Mouse (Mus musculus) C2C12 (cell line): ENCODE results near the gene Cyb5d1. TPM values are rescaled to one million over a fixed set of nuclear protein-coding genes. Genes with fewer than 3 reads are reported as not detected.

Source experiments
- H3K27me3 ChIP-seq: one replicate; pipeline ENCODE4 v1.6.1; 2011; ENCODE audit not compliant: control insufficient read depth, insufficient read depth, insufficient read length
- H3K36me3 ChIP-seq: one replicate; pipeline ENCODE4 v1.6.1; 2011; ENCODE audit not compliant: control insufficient read depth, insufficient read depth
- H3K4me3 ChIP-seq: one replicate; pipeline ENCODE4 v1.5.1; 2011; ENCODE audit warnings: mild to moderate bottlenecking, control low read depth; ENCODE audit not compliant: poor library complexity, insufficient read depth, severe bottlenecking
- H3K79me2 ChIP-seq: one replicate; pipeline ENCODE4 v1.6.1; 2011; ENCODE audit not compliant: control insufficient read depth, insufficient read depth
- H3K79me3 ChIP-seq: one replicate; pipeline ENCODE4 v1.6.1; 2011; ENCODE audit warnings: low read depth, control low read depth
- H3ac ChIP-seq: one replicate; pipeline ENCODE3; 2011; ENCODE audit warnings: low read depth; ENCODE audit not compliant: control insufficient read depth, insufficient read length
- CEBPB ChIP-seq: IDR thresholded peaks from one replicate; pipeline ENCODE4 v1.6.1; 2011; ENCODE audit warnings: low read depth, mild to moderate bottlenecking, control low read depth, moderate library complexity
- CTCF ChIP-seq: IDR thresholded peaks from one replicate; pipeline ENCODE4 v1.5.1; 2011; ENCODE audit not compliant: control insufficient read depth, insufficient read depth, insufficient read length
- FOSL1 ChIP-seq: IDR thresholded peaks from one replicate; pipeline ENCODE4 v1.8.0; 2011; ENCODE audit warnings: mild to moderate bottlenecking, low read length; ENCODE audit not compliant: poor library complexity, insufficient read depth, severe bottlenecking
- MAX ChIP-seq: IDR thresholded peaks from one replicate; pipeline ENCODE4 v1.6.1; 2011; ENCODE audit warnings: mild to moderate bottlenecking, control low read depth
- MYOD1 ChIP-seq: IDR thresholded peaks from one replicate; pipeline ENCODE4 v1.6.1; 2011; ENCODE audit warnings: low read depth; ENCODE audit not compliant: control insufficient read depth, insufficient read length
- MYOG ChIP-seq: IDR thresholded peaks from one replicate; pipeline ENCODE4 v1.6.1; 2011; ENCODE audit not compliant: control insufficient read depth, insufficient read length; ENCODE audit errors: extremely low read depth
- USF1 ChIP-seq: IDR thresholded peaks from one replicate; pipeline ENCODE4 v1.6.1; 2011; ENCODE audit warnings: low read depth, mild to moderate bottlenecking, control low read depth, moderate library complexity
- polyA plus RNA-seq: library from polyadenylated mRNA; unstranded; fragments of >200 nt; fragmentation: generic; extraction: Trizol; gene quantifications from one replicate; pipeline ENCODE4 v1.2.1, GENCODE M21; 2012; ENCODE audit warnings: missing spikeins

Gene Cyb5d1
- polyA plus RNA-seq, 1 experiment, result 22.8 TPM

DNA sequence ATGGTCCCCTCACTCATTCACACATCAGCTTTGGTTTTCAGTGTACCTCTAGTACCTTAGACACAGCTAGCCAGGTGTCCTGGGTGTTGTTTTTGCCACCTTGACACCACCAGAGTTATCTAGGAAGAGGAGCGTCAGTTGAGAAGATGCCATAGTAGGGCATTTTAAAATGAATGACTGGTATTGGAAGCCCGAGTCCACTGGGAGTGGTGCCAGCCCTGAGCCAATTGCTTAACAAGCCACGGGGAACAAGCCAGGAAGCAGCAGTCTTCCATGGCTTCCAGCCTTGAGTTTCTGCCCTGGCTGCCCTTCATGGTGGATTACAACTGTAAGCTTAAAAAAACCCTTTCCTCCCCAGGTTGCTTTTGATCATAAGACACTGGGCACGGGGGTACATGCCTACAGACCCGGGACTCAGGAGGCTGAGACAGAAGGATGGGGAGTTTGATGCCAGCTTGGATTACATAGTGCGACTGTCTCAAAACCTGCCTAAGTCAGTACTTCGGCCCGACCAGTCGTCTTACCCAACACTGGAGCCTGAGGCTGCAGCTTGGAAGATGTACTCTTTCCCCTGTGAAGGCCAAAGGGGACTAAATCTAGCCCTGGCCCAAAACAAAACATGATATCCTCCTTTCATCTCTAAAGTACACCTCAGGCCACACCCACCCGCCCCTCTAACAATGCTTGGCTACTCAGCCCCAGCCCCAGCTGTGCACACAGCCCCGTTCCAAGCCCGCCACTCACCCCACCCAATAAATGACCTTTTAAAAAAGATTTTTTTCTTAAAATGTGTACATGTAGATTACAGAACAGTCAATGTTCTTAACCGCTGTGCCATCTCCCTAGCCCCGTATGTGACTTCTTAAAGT is 5.7 kb downstream of the Cyb5d1 start:
- TF ChIP-seq FOSL1, result no peak
- no peak for TF ChIP-seq CEBPB
- TF ChIP-seq CTCF, result no peak
- no peak for TF ChIP-seq MAX
- no peak for TF ChIP-seq USF1
- no peak for TF ChIP-seq MYOG
- TF ChIP-seq MYOD1, result no peak
- Histone ChIP-seq H3K79me3 (peaks cover 3% of the 10 kb centered on the region), H3K36me3 (no peaks in the 10 kb centered on the region), H3K4me3 (no peak overlapping the region), H3K79me2 (peaks cover 13% of the 10 kb centered on the region), H3ac (no peak overlapping the region), H3K27me3 (no peaks in the 10 kb centered on the region)

- no peaks in the 10 kb centered on the region for H3K79me3 ChIP-seq
- peaks cover 2% of the 10 kb centered on the region for H3K79me2 ChIP-seq
- TF ChIP-seq USF1, result no peak
- TF ChIP-seq CEBPB, result no peak
- TF ChIP-seq MYOG, result no peak
- no peak for TF ChIP-seq FOSL1
- no peak for TF ChIP-seq MAX
- TF ChIP-seq MYOD1, result no peak
- TF ChIP-seq CTCF, result no peak
- H3K36me3 ChIP-seq, result no peaks in the 10 kb centered on the region
- no peaks in the 10 kb centered on the region for H3K27me3 ChIP-seq
- no peak overlapping the region for H3ac ChIP-seq
- no peak overlapping the region for H3K4me3 ChIP-seq
These were observed 6.8 kb downstream of the Cyb5d1 start for GRCm38 (mm10) chr11:69388680-69389079.

DNA sequence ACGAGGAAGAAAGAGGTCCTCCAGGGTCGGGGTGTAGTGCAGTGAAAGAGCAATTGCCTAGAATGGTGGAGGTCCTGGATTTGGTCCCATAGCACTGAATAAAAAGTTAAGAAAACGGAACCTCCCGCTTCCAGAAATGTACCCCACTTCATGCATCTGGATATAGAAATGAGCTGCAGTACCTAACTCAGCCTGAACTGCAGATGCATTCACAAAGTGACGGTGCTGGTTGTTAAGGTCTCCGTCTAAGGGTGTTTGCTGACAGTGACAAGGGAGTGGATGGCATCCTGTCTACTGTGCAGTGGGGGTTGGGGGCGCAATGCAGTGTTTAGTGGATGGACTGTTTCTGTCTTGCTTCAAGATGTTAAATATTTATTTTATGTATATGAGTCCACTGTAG is 8.7 kb downstream of the Cyb5d1 start:
- Histone ChIP-seq H3ac (no peak overlapping the region), H3K36me3 (no peaks in the 10 kb centered on the region), H3K4me3 (no peak overlapping the region), H3K79me2 (no peaks in the 10 kb centered on the region), H3K79me3 (no peaks in the 10 kb centered on the region), H3K27me3 (no peaks in the 10 kb centered on the region)
- TF ChIP-seq CEBPB (no peak), MAX (no peak), MYOG (no peak), MYOD1 (no peak), FOSL1 (no peak), USF1 (no peak), CTCF (no peak)

- TF ChIP-seq FOSL1 (no peak), USF1 (no peak), MYOG (no peak), MYOD1 (no peak), CEBPB (no peak), CTCF (no peak), MAX (no peak)
These were observed 10.5 kb downstream of the Cyb5d1 start for GRCm38 (mm10) chr11:69384979-69385378.

DNA sequence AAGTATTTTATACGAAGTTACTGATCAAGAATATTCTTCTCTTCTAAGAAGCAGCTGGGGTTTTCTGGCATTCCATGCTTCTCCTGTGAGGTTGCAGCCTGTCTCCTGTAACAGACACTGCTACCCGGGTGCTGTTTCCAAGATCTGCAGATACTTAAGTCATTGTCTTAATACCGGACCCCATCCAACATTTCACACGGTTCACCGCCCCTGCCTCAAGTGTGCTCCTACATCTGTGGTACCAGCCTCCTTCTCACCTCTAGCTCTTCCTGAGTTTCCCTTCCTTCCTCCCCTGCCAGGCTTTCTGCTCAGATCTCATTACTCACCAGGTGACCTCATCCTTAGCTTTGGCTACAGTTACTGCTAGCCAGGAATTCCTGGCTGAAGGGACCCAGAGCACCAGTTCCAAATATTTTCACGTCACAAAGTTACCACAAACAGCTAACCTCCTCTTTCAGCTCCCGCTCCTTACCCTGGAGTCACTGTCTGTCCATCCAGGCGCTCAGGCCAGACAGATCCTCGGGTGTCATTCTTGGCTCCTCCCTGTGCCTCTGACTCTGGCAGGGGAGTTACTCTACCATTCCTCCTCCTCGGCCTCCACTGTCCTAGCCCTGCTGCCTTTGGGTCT is 12.8 kb downstream of the Cyb5d1 start:
- Histone ChIP-seq H3K27me3 (no peaks in the 10 kb centered on the region), H3ac (peak overlapping the region; percentile 25), H3K79me3 (no peaks in the 10 kb centered on the region), H3K4me3 (no peak overlapping the region), H3K36me3 (no peaks in the 10 kb centered on the region), H3K79me2 (no peaks in the 10 kb centered on the region)
- TF ChIP-seq CTCF, result no peak
- no peak for TF ChIP-seq USF1
- no peak for TF ChIP-seq MYOD1
- no peak for TF ChIP-seq MYOG
- peak; percentile 24 for TF ChIP-seq MAX

More at GRCm38 (mm10) chr11:69384979-69385378, 10.5 kb downstream of the Cyb5d1 start:
- no peak overlapping the region for H3ac ChIP-seq
- no peak overlapping the region for H3K4me3 ChIP-seq
- H3K27me3 ChIP-seq, result no peaks in the 10 kb centered on the region
- no peaks in the 10 kb centered on the region for H3K36me3 ChIP-seq
- H3K79me2 ChIP-seq, result no peaks in the 10 kb centered on the region
- no peaks in the 10 kb centered on the region for H3K79me3 ChIP-seq

GRCm38 (mm10) chr11:69381356-69381755 is 14.1 kb downstream of the Cyb5d1 start:
- H3K79me2 ChIP-seq, result no peaks in the 10 kb centered on the region
- no peak overlapping the region for H3K4me3 ChIP-seq
- H3K79me3 ChIP-seq, result no peaks in the 10 kb centered on the region
- TF ChIP-seq CTCF, result no peak
- TF ChIP-seq CEBPB, result no peak
- TF ChIP-seq USF1, result no peak
- TF ChIP-seq MYOD1, result no peak
- no peak for TF ChIP-seq MAX
- TF ChIP-seq FOSL1, result no peak
- TF ChIP-seq MYOG, result no peak
- H3K36me3 ChIP-seq, result no peaks in the 10 kb centered on the region
- no peaks in the 10 kb centered on the region for H3K27me3 ChIP-seq
- no peak overlapping the region for H3ac ChIP-seq
